Mouse (Mus musculus): Measurements from ENCODE around the gene Lipo3.
A peak's percentile ranks its signal among the peaks of the same experiment; 100 is the strongest.
"Not testable (repeated sequence)": the region's sequence is repeated elsewhere in the genome, so short reads cannot be mapped to it uniquely, and the experiment has no call there.

Gene Lipo3

GRCm38 (mm10) chr19:33761287-33762086, at the start of gene Lipo3:
TSS of gene Lipo3 (minus strand) at chr19:33761951.
- DNase-seq (ENCODE audit: low spot score) = peak; percentile 74

GRCm38 (mm10) chr19:33787359-33787758, 25.6 kb upstream of the Lipo3 start, which contains the start of gene Lipo1:
TSS of gene Lipo1 (minus strand) at chr19:33787459.
- DNase-seq (ENCODE audit: low spot score) = not testable (repeated sequence)

GRCm38 (mm10) chr19:33786576-33787277, 25.0 kb upstream of the Lipo3 start:
- no peak for DNase-seq (ENCODE audit: low spot score)

- not testable (repeated sequence) for DNase-seq (ENCODE audit: low spot score)
Measured at GRCm38 (mm10) chr19:33751259-33751658, 10.5 kb downstream of the Lipo3 start, which contains the start of gene Lipo2. TSS of gene Lipo2 (minus strand) at chr19:33751359.

GRCm38 (mm10) chr19:33625152-33625551, 136.6 kb downstream of the Lipo3 start, which contains the start of gene Gm8978:
TSS of gene Gm8978 (minus strand) at chr19:33625252.
- not testable (repeated sequence) for DNase-seq (ENCODE audit: low spot score)

- peak; percentile 67 for DNase-seq (ENCODE audit: low spot score)
Measured at GRCm38 (mm10) chr19:33589626-33590302, 172.0 kb downstream of the Lipo3 start.

GRCm38 (mm10) chr19:33568551-33568950, 193.2 kb downstream of the Lipo3 start:
- not testable (repeated sequence) for DNase-seq (ENCODE audit: low spot score)

- DNase-seq (ENCODE audit: low spot score) = no peak
Measured at GRCm38 (mm10) chr19:33517680-33518079, 244.1 kb downstream of the Lipo3 start, which contains the start of gene Lipo4. TSS of gene Lipo4 (minus strand) at chr19:33517780.

Data from testis, postnatal 14 days (tissue).